Mouse (Mus musculus): ENCODE measurements around the gene Rtn4r.
A peak's percentile ranks its signal among the peaks of the same experiment; 100 is the strongest.
"Not testable (repeated sequence)": the region's sequence is repeated elsewhere in the genome, so short reads cannot be mapped to it uniquely, and the experiment has no call there.

Gene Rtn4r

GRCm38 (mm10) chr16:18194208-18194985 lies 67.0 kb downstream of the Rtn4r start:
- DNase-seq (ENCODE audit: low spot score): no peak

- DNase-seq (ENCODE audit: low spot score): peak; percentile 72
These were observed 67.6 kb downstream of the Rtn4r start for GRCm38 (mm10) chr16:18195068-18195467.

GRCm38 (mm10) chr16:18195561-18195960 lies 68.1 kb downstream of the Rtn4r start:
- DNase-seq (ENCODE audit: low spot score): not testable (repeated sequence)

GRCm38 (mm10) chr16:18197881-18198280 lies 70.4 kb downstream of the Rtn4r start:
- no peak for DNase-seq (ENCODE audit: low spot score)

- no peak for DNase-seq (ENCODE audit: low spot score)
These were observed 71.1 kb downstream of the Rtn4r start for GRCm38 (mm10) chr16:18198365-18199098.

GRCm38 (mm10) chr16:18200062-18200461 lies 72.6 kb downstream of the Rtn4r start:
- DNase-seq (ENCODE audit: low spot score): no peak

- no peak for DNase-seq (ENCODE audit: low spot score)
These were observed 74.2 kb downstream of the Rtn4r start for GRCm38 (mm10) chr16:18201620-18202019.

Measured in left cerebral cortex, adult 11 months (tissue).